8 mouse cellular contexts compared by ENCODE assay signal in genomic region chr6:145340657-145341146, GRCm38 (mm10).
A peak's percentile ranks its signal among the peaks of the same experiment; 100 is the strongest.
DNase-seq lines count a peak whose midpoint lies in the region; ATAC-seq and TF ChIP-seq lines count a peak whose summit lies in the region.

No protein-coding gene starts in this region.

- no peaks in the 10 kb centered on the region; a peak in 1 of 4 replicates for H3K27me3 ChIP-seq in MEL (ENCODE audit: control insufficient read depth in 1 of 2, insufficient read depth in 2 of 2, low read length in 2 of 2)
- H3K27me3 ChIP-seq in cerebellum, adult 2 months (ENCODE audit: control insufficient read depth, insufficient read depth, low read length): no peaks in the 10 kb centered on the region
- no peaks in the 10 kb centered on the region for H3K27me3 ChIP-seq in lung, postnatal 0 days (replicated peaks; ENCODE audit: insufficient read depth, low read length)

- peak; percentile 80 to 88; a peak in 3 of 4 replicates for TF ChIP-seq POLR2A in MEL (IDR thresholded peaks at IDR 0.05; ENCODE audit: control insufficient read depth in 1 of 2, insufficient read depth in 1 of 2, low read depth in 1 of 2, low read length in 2 of 2, poor library complexity in 1 of 2)
- TF ChIP-seq POLR2A in cerebellum, adult 2 months (IDR thresholded peaks at IDR 0.05; ENCODE audit: borderline replicate concordance, insufficient read depth, low read length): peak; percentile 62; the same call in 1 of the 2 replicates

- peak overlapping the region; percentile 76 for H3K4me2 ChIP-seq in lung, postnatal 0 days (replicated peaks; ENCODE audit: low read depth, low read length)

- no peaks in the 10 kb centered on the region for H3K9me3 ChIP-seq in MEL (replicated peaks; ENCODE audit: insufficient read depth, low read length)
- no peaks in the 10 kb centered on the region for H3K9me3 ChIP-seq in lung, postnatal 0 days (ENCODE audit: low read length)

- TF ChIP-seq RAD21 in MEL (IDR thresholded peaks at IDR 0.05; ENCODE audit: low read depth, low read length): no peak

- peak; percentile 97 for DNase-seq in MEL (ENCODE audit: low read depth, low spot score)
- peak; percentile 94 to 97 for DNase-seq in cerebellum, adult 2 months
- peak; percentile 95 for DNase-seq in forelimb bud, embryonic 11.5 days (ENCODE audit: low read depth, low spot score)
- DNase-seq in layer of hippocampus, adult 9-11 months: peak; percentile 96
- peak; percentile 99 for DNase-seq in lung, postnatal 0 days (ENCODE audit: low spot score)
- peak; percentile 91 for DNase-seq in ovary, postnatal 14 days (ENCODE audit: low spot score)
- DNase-seq in thymus, postnatal 14 days: peak; percentile 97

- ATAC-seq in hematopoietic stem cell, adult 5-6 weeks (replicated peaks in 1 of 2; ENCODE audit: insufficient read depth in 1 of 2, low FRiP score in 2 of 2, low TSS enrichment in 1 of 2, low read depth in 1 of 2, poor library complexity in 2 of 2, severe bottlenecking in 2 of 2): peak; percentile 84 to 87
- peak; percentile 97 for ATAC-seq in lung, postnatal 0 days

- peak overlapping the region; percentile 53 for H3K9ac ChIP-seq in MEL (ENCODE audit: control insufficient read depth, low read depth, low read length, poor library complexity, severe bottlenecking)
- peak overlapping the region; percentile 39 for H3K9ac ChIP-seq in lung, postnatal 0 days (replicated peaks; ENCODE audit: low read depth)

- H3K4me1 ChIP-seq in MEL (ENCODE audit: control insufficient read depth in 1 of 2, insufficient read depth in 2 of 2, low read length in 2 of 2): no peaks in the 10 kb centered on the region; a peak in 3 of 4 replicates
- H3K4me1 ChIP-seq in cerebellum, adult 2 months (ENCODE audit: control insufficient read depth, insufficient read depth, low read length): no peaks in the 10 kb centered on the region
- peaks cover 11% of the 10 kb centered on the region; the same call in 1 of the 2 replicates for H3K4me1 ChIP-seq in lung, postnatal 0 days (ENCODE audit: insufficient read depth, low read depth, low read length)

- no peak for TF ChIP-seq EP300 in MEL (IDR thresholded peaks at IDR 0.05; ENCODE audit: low read depth in 1 of 2, low read length in 2 of 2)
- TF ChIP-seq EP300 in lung, postnatal 0 days (IDR thresholded peaks at IDR 0.05): peak; percentile 57; the same call in 1 of the 2 replicates

- under 1% methylated on average over 37 of the region's 37 CpGs for WGBS in cerebellum, adult 2 months
- under 1% methylated on average over 26 of the region's 37 CpGs for WGBS in lung, postnatal 0 days

- TF ChIP-seq CTCF in MEL (IDR thresholded peaks at IDR 0.05 in 2 of 3, conservative IDR thresholded peaks at IDR 0.05 in 1 of 3; ENCODE audit: control insufficient read depth in 1 of 3, insufficient read depth in 1 of 3, low read depth in 2 of 3, low read length in 3 of 3, poor library complexity in 1 of 3, severe bottlenecking in 1 of 3): no peak
- no peak for TF ChIP-seq CTCF in cerebellum, adult 2 months (IDR thresholded peaks at IDR 0.05; ENCODE audit: borderline replicate concordance, insufficient read depth, low read depth, low read length)
- TF ChIP-seq CTCF in lung, postnatal 0 days (IDR thresholded peaks at IDR 0.05): peak; percentile 31; the same call in 1 of the 2 replicates

- H3K27ac ChIP-seq in MEL (ENCODE audit: control insufficient read depth, low read depth, low read length): peak overlapping the region; percentile 53
- H3K27ac ChIP-seq in cerebellum, adult 2 months (ENCODE audit: insufficient read depth, low read length): peak overlapping the region; percentile 56; the same call in 1 of the 2 replicates
- H3K27ac ChIP-seq in lung, postnatal 0 days (ENCODE audit: low read length): peak overlapping the region; percentile 95

- peak overlapping the region; percentile 74 to 76 for H3K4me3 ChIP-seq in MEL (ENCODE audit: control insufficient read depth in 1 of 2, insufficient read depth in 1 of 2, low read depth in 2 of 2, low read length in 2 of 2)
- peak overlapping the region; percentile 90 for H3K4me3 ChIP-seq in cerebellum, adult 2 months (replicated peaks; ENCODE audit: insufficient read depth, low read depth, low read length)
- H3K4me3 ChIP-seq in lung, postnatal 0 days (ENCODE audit: low read depth, low read length): peak overlapping the region; percentile 43

- no peaks in the 10 kb centered on the region; a peak in 1 of 4 replicates for H3K36me3 ChIP-seq in MEL (ENCODE audit: control insufficient read depth in 1 of 2, insufficient read depth in 2 of 2, low read length in 2 of 2)
- no peaks in the 10 kb centered on the region for H3K36me3 ChIP-seq in lung, postnatal 0 days (ENCODE audit: insufficient read depth, low read length)

- H3K79me2 ChIP-seq in MEL (ENCODE audit: control insufficient read depth, insufficient read depth, low read length, poor library complexity): no peaks in the 10 kb centered on the region

TF ChIP-seq in MEL, 35 proteins besides CTCF, POLR2A, EP300 and RAD21:
- TF ChIP-seq NRF1 (IDR thresholded peaks at IDR 0.05; ENCODE audit: insufficient read depth, low read depth, low read length, poor library complexity, severe bottlenecking): peak; percentile 52; the same call in 1 of the 2 replicates
- peak; percentile 92 for TF ChIP-seq MEF2A (IDR thresholded peaks at IDR 0.05; ENCODE audit: extremely low read depth, insufficient replicate concordance, low read depth, low read length, poor library complexity, severe bottlenecking)
- no peak for TF ChIP-seq ZKSCAN1 (IDR thresholded peaks at IDR 0.05; ENCODE audit: low read depth, low read length)
- TF ChIP-seq TAL1 (IDR thresholded peaks at IDR 0.05; ENCODE audit: low read length): no peak
- TF ChIP-seq SMC3 (IDR thresholded peaks at IDR 0.05; ENCODE audit: low read depth, low read length): peak; percentile 24; the same call in 1 of the 2 replicates
- TF ChIP-seq ETS1 (IDR thresholded peaks at IDR 0.05; ENCODE audit: low read depth, low read length): peak; percentile 56; the same call in 1 of the 2 replicates
- TF ChIP-seq POLR2AphosphoS5 (IDR thresholded peaks at IDR 0.05; ENCODE audit: borderline replicate concordance, low read depth, low read length): 0 out of 2 replicates have a peak, but pooled peaks have one; percentile 37
- peak; percentile 73 for TF ChIP-seq ZMIZ1 (IDR thresholded peaks at IDR 0.05; ENCODE audit: low read depth, low read length)
- TF ChIP-seq MAFK (IDR thresholded peaks at IDR 0.05; ENCODE audit: borderline replicate concordance, low read depth, low read length): no peak
- TF ChIP-seq CHD2 (IDR thresholded peaks at IDR 0.05; ENCODE audit: low read length): no peak
- peak; percentile 79 for TF ChIP-seq NELFE (IDR thresholded peaks at IDR 0.05; ENCODE audit: low read depth, low read length)
- TF ChIP-seq CHD1 (IDR thresholded peaks at IDR 0.05; ENCODE audit: low read depth, low read length): no peak
- TF ChIP-seq E2F4 (IDR thresholded peaks at IDR 0.05; ENCODE audit: borderline replicate concordance, low read depth, low read length): no peak
- no peak for TF ChIP-seq GABPA (IDR thresholded peaks at IDR 0.05; ENCODE audit: low read depth, low read length)
- peak; percentile 93 for TF ChIP-seq TBP (IDR thresholded peaks at IDR 0.05; ENCODE audit: low read depth, low read length)
- peak; percentile 47; the same call in 1 of the 2 replicates for TF ChIP-seq HCFC1 (IDR thresholded peaks at IDR 0.05; ENCODE audit: low read depth, low read length)
- TF ChIP-seq MXI1 (IDR thresholded peaks at IDR 0.05; ENCODE audit: low read depth, low read length): no peak
- no peak; the same call in 1 of the 2 replicates for TF ChIP-seq MAX (IDR thresholded peaks at IDR 0.05; ENCODE audit: low read length)
- 0 out of 2 replicates have a peak, but pooled peaks have one; percentile 34 for TF ChIP-seq TCF12 (IDR thresholded peaks at IDR 0.05; ENCODE audit: low read depth, low read length)
- no peak; the same call in 1 of the 2 replicates for TF ChIP-seq POLR2AphosphoS2 (IDR thresholded peaks at IDR 0.05; ENCODE audit: low read length)
- TF ChIP-seq MAZ (IDR thresholded peaks at IDR 0.05; ENCODE audit: low read depth, low read length): peak; percentile 80
- peak; percentile 41; the same call in 1 of the 2 replicates for TF ChIP-seq ELF1 (IDR thresholded peaks at IDR 0.05; ENCODE audit: low read depth, low read length)
- peak; percentile 71 for TF ChIP-seq SIN3A (IDR thresholded peaks at IDR 0.05; ENCODE audit: low read length)
- TF ChIP-seq BHLHE40 (IDR thresholded peaks at IDR 0.05; ENCODE audit: borderline replicate concordance, low read depth, low read length): peak; percentile 46; the same call in 1 of the 2 replicates
- no peak for TF ChIP-seq USF1 (IDR thresholded peaks at IDR 0.05; ENCODE audit: low read depth, low read length)

Comparison
In these comparisons a context has a peak if more than half of its experiments do, and no peak if none do; other contexts are left out.
1. Peak in every context shown above with its lines: DNase-seq, ATAC-seq, H3K4me3 ChIP-seq and H3K27ac ChIP-seq.